Mouse (Mus musculus) liver, embryonic 12.5 days (tissue): ENCODE measurements around the gene Phf20. TPM values are rescaled to one million over a fixed set of nuclear protein-coding genes. Genes with fewer than 3 reads are reported as not detected.
A peak's percentile ranks its signal among the peaks of the same experiment; 100 is the strongest.

ENCODE experiments used
- ATAC-seq: fragments of 200-750 bp; cut with Nextera tagmentation; 2 replicates; pipeline ENCODE4 v1.8.0; 2017; ENCODE audit warnings: moderate number of reproducible peaks, mild to moderate bottlenecking, moderate library complexity
- H3K27ac ChIP-seq: fragments of 300-500 bp; sonication (generic); 2 replicates; pipeline ENCODE4 v1.5.1; 2016; ENCODE audit warnings: mild to moderate bottlenecking
- H3K27me3 ChIP-seq: fragments of 300-500 bp; sonication (generic); replicated peaks from 2 replicates; pipeline ENCODE4 v1.6.1; 2016; ENCODE audit warnings: mild to moderate bottlenecking, moderate library complexity
- H3K36me3 ChIP-seq: fragments of 300-500 bp; sonication (generic); 2 replicates; pipeline ENCODE4 v1.6.1; 2016; ENCODE audit warnings: mild to moderate bottlenecking, moderate library complexity
- H3K4me1 ChIP-seq: fragments of 300-500 bp; sonication (generic); 2 replicates; pipeline ENCODE4 v1.6.1; 2016
- H3K4me2 ChIP-seq: fragments of 300-500 bp; sonication (generic); 2 replicates; pipeline ENCODE4 v1.6.1; 2016; ENCODE audit warnings: mild to moderate bottlenecking, moderate library complexity
- H3K4me3 ChIP-seq: fragments of 300-500 bp; sonication (generic); 2 replicates; pipeline ENCODE4 v1.5.1; 2016; ENCODE audit warnings: mild to moderate bottlenecking, moderate library complexity
- H3K9ac ChIP-seq: fragments of 300-500 bp; sonication (generic); 2 replicates; pipeline ENCODE4 v1.6.1; 2016; ENCODE audit warnings: mild to moderate bottlenecking, moderate library complexity
- H3K9me3 ChIP-seq: fragments of 300-500 bp; sonication (generic); replicated peaks from 2 replicates; pipeline ENCODE4 v1.6.1; 2016; ENCODE audit warnings: mild to moderate bottlenecking, moderate library complexity
- WGBS: fragments of 180-500 bp; shearing (Covaris S2); methylation state at CpG from one replicate; pipeline ENCODE4 v1.1.7; 2016; ENCODE audit not compliant: insufficient replicate concordance; 5-methylcytosine and 5-hydroxymethylcytosine counted together
- polyA plus RNA-seq: library from polyadenylated mRNA; unstranded; fragments of >200 nt; fragmentation: Nextera tagmentation; extraction: Ambion mirVana; gene quantifications from 2 replicates; pipeline ENCODE4 v1.2.1, GENCODE M21; 2016

Gene Phf20
- polyA plus RNA-seq, 1 experiment from 2014 or later, result 22.1 TPM

- no peak for ATAC-seq
- H3K27me3 ChIP-seq, result no peaks in the 10 kb centered on the region
- H3K4me3 ChIP-seq, result peak overlapping the region; percentile 93
- H3K9ac ChIP-seq, result peak overlapping the region; percentile 91; the same call in 1 of the 2 replicates
- H3K36me3 ChIP-seq, result peaks cover 18% of the 10 kb centered on the region
- no peaks in the 10 kb centered on the region for H3K9me3 ChIP-seq
- peaks cover 28% of the 10 kb centered on the region for H3K4me1 ChIP-seq
- 72% methylated on average over 5 of the region's 5 CpGs for WGBS
- H3K4me2 ChIP-seq, result peak overlapping the region; percentile 86
- H3K27ac ChIP-seq, result no peak overlapping the region
These were observed 114.7 kb downstream of the Phf20 start for GRCm38 (mm10) chr2:156310945-156311344.

GRCm38 (mm10) chr2:156311441-156311840 is 115.2 kb downstream of the Phf20 start:
- Histone ChIP-seq H3K4me3 (peak overlapping the region; percentile 93), H3K36me3 (peaks cover 18% of the 10 kb centered on the region), H3K4me1 (peaks cover 28% of the 10 kb centered on the region), H3K27ac (peak overlapping the region; percentile 93), H3K4me2 (peak overlapping the region; percentile 86), H3K9ac (peak overlapping the region; percentile 91), H3K9me3 (no peaks in the 10 kb centered on the region), H3K27me3 (no peaks in the 10 kb centered on the region)
- no peak for ATAC-seq
- WGBS, result 17% methylated on average over 8 of the region's 8 CpGs

GRCm38 (mm10) chr2:156311841-156312291 is 115.6 kb downstream of the Phf20 start:
- Histone ChIP-seq H3K27me3 (no peaks in the 10 kb centered on the region), H3K4me3 (peak overlapping the region; percentile 93), H3K9me3 (no peaks in the 10 kb centered on the region), H3K27ac (peak overlapping the region; percentile 93), H3K4me2 (peak overlapping the region; percentile 86), H3K4me1 (peaks cover 28% of the 10 kb centered on the region), H3K9ac (peak overlapping the region; percentile 91), H3K36me3 (peaks cover 18% of the 10 kb centered on the region)
- peak; percentile 74 for ATAC-seq
- under 1% methylated on average over 32 of the region's 53 CpGs for WGBS

- Histone ChIP-seq H3K27ac (peak within 1 kb of the TSS; percentile 93), H3K9me3 (no peaks in the 10 kb centered on the region), H3K4me2 (peak within 1 kb of the TSS; percentile 86), H3K27me3 (no peaks in the 10 kb centered on the region), H3K9ac (peak within 1 kb of the TSS; percentile 91), H3K36me3 (peaks cover 18% of the 10 kb centered on the region), H3K4me1 (peaks cover 28% of the 10 kb centered on the region), H3K4me3 (peak within 1 kb of the TSS; percentile 93)
- WGBS, result under 1% methylated on average over 48 of the region's 49 CpGs
- peak; percentile 84 for ATAC-seq
These were observed 116.1 kb downstream of the Phf20 start, which contains the start of the genes Cnbd2 and Scand1 for GRCm38 (mm10) chr2:156312297-156312897. Gene Cnbd2, plus strand, starts transcription at chr2:156312299. Gene Scand1, minus strand, starts transcription at chr2:156312704.

GRCm38 (mm10) chr2:156313153-156313552 is 116.9 kb downstream of the Phf20 start:
- Histone ChIP-seq H3K4me3 (peak overlapping the region; percentile 93), H3K4me2 (peak overlapping the region; percentile 86), H3K9me3 (no peaks in the 10 kb centered on the region), H3K36me3 (peaks cover 11% of the 10 kb centered on the region), H3K27ac (peak overlapping the region; percentile 93), H3K9ac (peak overlapping the region; percentile 91), H3K4me1 (peaks cover 28% of the 10 kb centered on the region), H3K27me3 (no peaks in the 10 kb centered on the region)
- 50% methylated on average over 3 of the region's 3 CpGs for WGBS
- no peak for ATAC-seq

GRCm38 (mm10) chr2:156314811-156315210 is 118.5 kb downstream of the Phf20 start:
- no peak overlapping the region for H3K9ac ChIP-seq
- H3K4me2 ChIP-seq, result no peak overlapping the region
- H3K36me3 ChIP-seq, result peaks cover 9% of the 10 kb centered on the region
- no peaks in the 10 kb centered on the region for H3K9me3 ChIP-seq
- no peaks in the 10 kb centered on the region for H3K27me3 ChIP-seq
- no peak overlapping the region for H3K27ac ChIP-seq
- H3K4me1 ChIP-seq, result peaks cover 28% of the 10 kb centered on the region
- 87% methylated on average over 6 of the region's 6 CpGs for WGBS
- no peak overlapping the region for H3K4me3 ChIP-seq
- ATAC-seq, result no peak

- H3K9me3 ChIP-seq, result no peaks in the 10 kb centered on the region
- H3K4me2 ChIP-seq, result no peak overlapping the region
- H3K4me3 ChIP-seq, result no peak overlapping the region
- ATAC-seq, result no peak
- no peak overlapping the region for H3K9ac ChIP-seq
- peaks cover 9% of the 10 kb centered on the region for H3K4me1 ChIP-seq
- peaks cover 14% of the 10 kb centered on the region for H3K36me3 ChIP-seq
- H3K27me3 ChIP-seq, result no peaks in the 10 kb centered on the region
- no peak overlapping the region for H3K27ac ChIP-seq
These were observed 122.2 kb downstream of the Phf20 start for GRCm38 (mm10) chr2:156318491-156318890.

GRCm38 (mm10) chr2:156321538-156321937 is 125.3 kb downstream of the Phf20 start:
- ATAC-seq, result no peak
- no peak overlapping the region for H3K27ac ChIP-seq

GRCm38 (mm10) chr2:156324116-156324588 is 127.9 kb downstream of the Phf20 start:
- Histone ChIP-seq H3K4me3 (no peak overlapping the region), H3K36me3 (peaks cover 5% of the 10 kb centered on the region; the same call in 1 of the 2 replicates), H3K4me1 (peaks cover 20% of the 10 kb centered on the region), H3K27me3 (no peaks in the 10 kb centered on the region), H3K27ac (peak overlapping the region; percentile 70), H3K9me3 (no peaks in the 10 kb centered on the region), H3K9ac (no peak overlapping the region), H3K4me2 (peak overlapping the region; percentile 43)
- ATAC-seq, result peak; percentile 72
- 11% methylated on average over 6 of the region's 6 CpGs for WGBS

More at GRCm38 (mm10) chr2:156321538-156321937, 125.3 kb downstream of the Phf20 start:
- Histone ChIP-seq H3K27me3 (no peaks in the 10 kb centered on the region), H3K4me1 (peaks cover 20% of the 10 kb centered on the region), H3K9me3 (no peaks in the 10 kb centered on the region), H3K36me3 (peaks cover 5% of the 10 kb centered on the region; the same call in 1 of the 2 replicates), H3K4me3 (no peak overlapping the region), H3K4me2 (no peak overlapping the region), H3K9ac (no peak overlapping the region)
- WGBS, result 77% methylated on average over 6 of the region's 6 CpGs

- Histone ChIP-seq H3K36me3 (peaks cover 5% of the 10 kb centered on the region; the same call in 1 of the 2 replicates), H3K4me1 (peaks cover 20% of the 10 kb centered on the region), H3K4me3 (no peak overlapping the region), H3K9me3 (no peaks in the 10 kb centered on the region), H3K4me2 (peak overlapping the region; percentile 43), H3K9ac (no peak overlapping the region), H3K27ac (peak overlapping the region; percentile 70), H3K27me3 (no peaks in the 10 kb centered on the region)
- WGBS, result 9% methylated on average over 5 of the region's 5 CpGs
- ATAC-seq, result no peak
These were observed 128.4 kb downstream of the Phf20 start for GRCm38 (mm10) chr2:156324681-156325080.

- no peak for ATAC-seq
- H3K36me3 ChIP-seq, result no peaks in the 10 kb centered on the region
- no peak overlapping the region for H3K4me3 ChIP-seq
- no peak overlapping the region for H3K4me2 ChIP-seq
- H3K27me3 ChIP-seq, result no peaks in the 10 kb centered on the region
- WGBS, result 61% methylated on average over 1 of the region's 1 CpGs
- H3K9me3 ChIP-seq, result no peaks in the 10 kb centered on the region
- H3K4me1 ChIP-seq, result no peaks in the 10 kb centered on the region
- no peak overlapping the region for H3K9ac ChIP-seq
- no peak overlapping the region for H3K27ac ChIP-seq
These were observed 134.4 kb downstream of the Phf20 start for GRCm38 (mm10) chr2:156330681-156331080.

GRCm38 (mm10) chr2:156331446-156331965 is 135.2 kb downstream of the Phf20 start:
- Histone ChIP-seq H3K27me3 (no peaks in the 10 kb centered on the region), H3K36me3 (no peaks in the 10 kb centered on the region), H3K9me3 (no peaks in the 10 kb centered on the region), H3K27ac (no peak overlapping the region), H3K4me3 (no peak overlapping the region), H3K4me1 (no peaks in the 10 kb centered on the region), H3K4me2 (no peak overlapping the region), H3K9ac (no peak overlapping the region)
- no peak for ATAC-seq
- WGBS, result 68% methylated on average over 7 of the region's 7 CpGs
